Mouse (Mus musculus) mouse trophoblast stem cell (cell line): Measurements from ENCODE around the gene Itgb3.
"Not testable (repeated sequence)": the region's sequence is repeated elsewhere in the genome, so short reads cannot be mapped to it uniquely, and the experiment has no call there.

Experiments
- in situ Hi-C, 2 experiments: fragments of 300-500 bp; cut with MseI, MboI; formaldehyde crosslinking; loops; 2 replicates in 1 of 2; 3 replicates in 1 of 2; pipeline ENCODE4 v1.15.1; 2025

Gene Itgb3

DNA sequence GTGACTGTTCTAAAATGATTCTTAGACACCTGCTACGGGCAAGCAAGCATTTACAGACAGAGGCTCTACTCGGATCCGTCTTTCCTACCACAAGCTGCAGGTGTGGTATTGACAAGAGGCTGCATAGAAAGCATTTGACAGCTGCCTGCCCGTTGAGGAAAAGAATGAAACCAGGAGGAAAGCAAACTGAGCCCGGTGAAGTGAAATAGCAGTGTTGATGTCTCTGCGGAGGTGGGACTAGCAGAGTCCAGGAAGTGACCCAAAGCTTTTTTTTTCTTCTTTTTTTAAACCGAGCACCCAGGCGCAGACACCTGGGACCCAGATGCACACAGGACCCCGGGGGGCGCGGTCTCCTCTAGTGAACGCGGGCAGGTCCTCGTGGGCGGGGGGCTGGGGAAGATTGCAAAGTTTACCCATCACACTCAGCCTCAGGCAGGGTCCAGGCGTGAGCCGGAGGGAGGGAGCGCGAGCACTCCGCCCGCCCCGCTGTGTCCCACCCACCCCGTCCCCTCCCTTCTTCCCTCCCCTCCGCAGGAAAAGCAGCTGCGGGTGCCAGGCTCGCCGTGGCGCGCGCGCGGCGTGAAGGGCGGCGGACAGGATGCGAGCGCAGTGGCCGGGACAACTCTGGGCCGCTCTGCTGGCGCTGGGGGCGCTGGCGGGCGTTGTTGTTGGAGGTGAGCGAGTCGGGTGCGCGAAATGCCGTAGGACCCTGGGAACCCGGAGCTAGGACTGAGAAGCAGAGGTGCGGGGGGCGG is at the start of gene Itgb3:
Gene Itgb3 (plus strand): TSS at position 510 of the 755 bp plus-strand sequence.
- in situ Hi-C loops: no loop called here

DNA sequence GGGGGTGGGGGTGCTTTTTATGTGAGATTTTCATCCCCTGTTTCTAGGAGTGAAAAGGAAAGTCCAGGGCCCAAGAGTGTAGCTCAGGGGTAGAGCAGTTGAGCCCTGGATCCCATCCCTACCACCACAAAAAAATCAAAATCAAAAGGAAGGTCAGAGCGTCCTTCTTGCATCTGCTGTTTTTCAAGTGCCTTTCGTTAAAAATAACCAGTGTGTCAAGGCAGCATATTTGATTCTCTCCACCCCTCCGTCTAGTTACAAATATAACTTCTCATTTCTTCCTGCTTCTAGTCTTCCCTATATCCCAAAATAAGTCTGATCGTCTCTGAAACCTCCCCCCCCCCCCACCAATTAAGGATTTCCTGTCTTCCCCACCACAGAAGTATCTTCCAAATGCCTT is 49.7 kb upstream of the Itgb3 start:
- in situ Hi-C loops: no loop called here

DNA sequence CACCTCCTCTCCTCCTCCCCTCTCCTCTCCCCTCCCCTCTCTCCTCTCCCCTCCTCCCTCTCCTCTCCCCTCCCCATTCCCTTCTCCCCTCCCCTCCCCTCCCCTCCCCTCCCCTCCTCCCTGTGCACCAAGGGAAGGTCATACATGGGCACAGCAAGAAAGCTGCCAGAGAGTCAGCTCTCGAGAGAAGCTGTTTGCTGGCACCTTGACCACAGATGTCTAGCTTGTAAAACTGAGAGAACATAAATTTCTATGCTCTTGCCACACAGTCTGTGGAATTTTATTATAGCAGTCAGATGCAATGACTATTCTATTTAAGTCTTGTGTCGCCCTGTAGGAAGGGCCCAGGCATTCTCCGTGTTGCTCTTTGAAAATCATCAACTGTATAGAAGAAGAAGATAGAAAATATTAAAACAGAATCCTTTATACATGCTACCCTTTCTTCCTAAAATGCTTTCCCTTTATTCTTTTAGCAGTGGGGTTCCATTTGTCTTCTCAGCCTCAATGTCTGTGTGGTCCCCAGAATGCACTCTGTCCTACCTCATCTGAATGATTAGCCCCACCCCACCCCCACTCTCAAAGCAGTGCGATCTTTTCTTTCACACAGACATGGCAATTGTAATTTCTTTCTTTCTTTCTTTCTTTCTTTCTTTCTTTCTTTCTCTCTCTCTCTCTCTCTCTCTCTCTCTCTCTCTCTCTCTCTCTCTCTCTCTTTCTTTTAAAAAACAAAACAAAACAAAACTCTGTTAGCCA is 49.0 kb upstream of the Itgb3 start:
- in situ Hi-C loops: no loop called here

DNA sequence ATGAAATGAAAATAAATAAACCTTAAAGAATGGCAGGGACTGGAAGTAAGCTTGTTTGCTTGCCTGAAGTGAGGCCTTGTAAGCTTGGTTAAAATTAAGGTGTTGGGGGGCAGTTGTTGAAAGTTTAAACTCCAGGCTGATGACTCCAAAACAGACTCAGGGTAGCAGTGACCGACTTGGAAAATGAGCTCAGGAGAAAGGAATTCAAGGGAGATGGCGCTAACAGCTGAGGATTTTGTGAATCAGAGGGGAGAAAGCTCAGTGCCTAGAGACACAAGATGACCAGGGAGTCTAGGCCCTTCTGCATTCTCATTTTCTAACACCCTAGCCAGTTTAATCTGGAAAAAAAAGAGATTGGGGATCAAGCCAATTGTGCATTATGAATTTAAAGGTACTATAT is 46.8 kb upstream of the Itgb3 start:
- in situ Hi-C loops: no loop called here

DNA sequence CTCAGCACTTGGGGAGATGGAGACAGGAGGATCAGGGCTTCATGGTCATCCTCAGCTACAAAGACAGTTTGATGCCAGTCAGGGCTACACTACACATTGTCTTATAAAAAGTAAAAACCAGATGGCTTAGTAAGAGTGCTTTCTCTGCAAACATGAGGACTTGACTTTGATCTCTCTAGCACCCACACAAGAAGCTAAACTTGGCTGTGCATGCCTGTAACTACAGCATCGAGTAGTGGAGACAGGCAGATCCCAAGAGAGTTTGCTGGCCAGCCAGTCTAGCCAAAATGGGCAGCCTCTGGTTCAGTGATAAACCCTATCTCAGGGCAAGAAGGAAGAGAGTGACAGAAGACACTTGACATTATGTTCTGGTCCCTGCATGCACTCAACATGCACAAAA is 44.3 kb upstream of the Itgb3 start:
- in situ Hi-C loops: no loop called here

DNA sequence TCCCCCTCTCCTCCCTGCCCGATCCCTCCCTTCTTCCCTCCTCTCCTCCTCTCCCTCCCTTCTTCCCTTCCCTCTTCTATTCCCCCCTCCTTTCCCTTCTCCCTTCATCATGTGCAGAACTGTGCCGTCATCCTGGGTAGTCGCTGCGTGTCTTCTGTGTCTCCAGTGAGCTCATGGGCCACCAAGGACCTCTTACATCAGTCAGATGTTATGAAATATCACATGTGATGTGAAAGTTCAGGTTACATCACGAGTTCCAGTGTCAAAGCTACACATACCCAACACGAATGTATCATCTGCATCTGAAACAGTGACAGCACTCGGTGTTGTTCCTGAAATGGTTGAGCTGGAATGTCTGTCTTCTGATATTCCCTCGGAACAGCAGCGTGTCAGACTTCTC is 42.6 kb upstream of the Itgb3 start:
- in situ Hi-C loops: no loop called here

DNA sequence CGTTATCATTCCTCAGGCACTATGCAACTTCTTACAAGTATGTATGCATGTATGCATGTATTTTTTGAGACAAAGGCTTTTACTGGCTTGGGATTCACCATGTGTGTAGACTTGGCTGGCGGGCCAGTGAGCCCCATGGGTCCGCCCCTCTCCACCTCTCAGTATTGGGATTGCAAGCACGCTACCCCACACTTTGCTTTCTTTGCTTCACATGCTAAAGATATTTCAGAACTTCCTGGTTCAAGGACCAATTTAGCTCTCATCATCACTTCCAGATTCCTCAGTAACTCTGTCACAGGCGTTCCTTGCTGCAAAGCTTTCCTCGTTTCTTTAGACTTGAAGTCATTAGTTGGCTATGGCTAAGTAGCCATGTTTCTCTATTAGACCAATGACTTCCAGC is 41.7 kb upstream of the Itgb3 start:
- in situ Hi-C loops: no loop called here

DNA sequence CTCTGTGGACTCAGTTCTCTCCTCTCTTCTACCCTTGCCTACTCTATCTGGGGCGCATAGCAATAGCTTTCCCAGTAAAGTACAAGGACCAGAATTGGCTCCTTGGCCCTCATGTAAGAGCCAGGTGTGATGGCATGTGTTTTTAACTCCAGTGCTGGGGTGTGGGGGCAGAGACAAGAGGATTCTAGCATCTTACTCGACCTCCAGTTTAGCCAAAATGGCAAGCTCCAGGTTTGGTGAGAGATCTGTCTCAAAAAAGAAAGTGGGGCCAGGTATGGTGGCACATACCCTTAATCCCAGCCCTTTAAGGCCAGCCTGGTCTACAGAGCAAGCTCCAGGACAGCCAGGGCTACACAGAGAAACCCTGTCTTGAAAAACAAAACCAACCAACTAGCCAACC is 41.0 kb upstream of the Itgb3 start:
- in situ Hi-C loops: no loop called here

DNA sequence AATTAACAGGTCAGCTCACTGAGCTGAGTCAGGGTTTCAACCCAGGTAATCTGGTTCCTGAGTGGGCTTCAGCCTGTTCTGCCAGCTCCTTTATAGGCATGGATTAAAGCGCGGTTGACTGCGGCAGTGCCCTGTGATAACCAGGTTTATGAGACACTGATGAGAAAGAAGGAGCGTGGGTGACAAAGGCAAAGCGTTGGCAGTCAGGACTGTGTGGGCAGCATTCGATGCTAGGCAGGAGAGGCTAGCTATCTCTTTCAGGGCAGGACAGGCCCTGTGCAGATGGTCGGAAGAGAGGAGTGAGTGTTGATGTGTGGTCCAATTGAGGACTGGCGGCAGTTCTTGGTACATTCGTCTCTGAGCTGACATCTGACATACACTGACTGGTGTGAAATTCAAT is 40.1 kb upstream of the Itgb3 start:
- in situ Hi-C loops: no loop called here

DNA sequence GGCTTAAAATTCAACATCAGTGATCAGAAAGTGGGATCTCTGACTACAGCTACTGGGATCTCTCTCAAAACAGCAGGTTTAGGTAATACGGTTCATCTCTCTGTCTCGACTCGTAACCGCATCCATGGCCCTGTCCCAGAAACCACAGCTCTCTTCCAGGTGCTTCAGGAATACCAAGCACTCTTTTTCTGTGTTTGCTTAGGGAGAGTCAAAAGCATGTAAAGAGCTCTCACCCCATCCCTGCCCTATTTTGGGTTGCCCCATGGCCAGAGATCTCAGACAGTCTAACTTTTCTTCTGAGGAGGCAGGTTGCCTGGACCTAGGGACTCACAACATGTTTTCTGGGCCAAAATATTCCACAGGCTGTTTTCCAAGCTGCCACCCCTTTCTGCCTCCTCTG is 39.5 kb upstream of the Itgb3 start:
- in situ Hi-C loops: no loop called here

DNA sequence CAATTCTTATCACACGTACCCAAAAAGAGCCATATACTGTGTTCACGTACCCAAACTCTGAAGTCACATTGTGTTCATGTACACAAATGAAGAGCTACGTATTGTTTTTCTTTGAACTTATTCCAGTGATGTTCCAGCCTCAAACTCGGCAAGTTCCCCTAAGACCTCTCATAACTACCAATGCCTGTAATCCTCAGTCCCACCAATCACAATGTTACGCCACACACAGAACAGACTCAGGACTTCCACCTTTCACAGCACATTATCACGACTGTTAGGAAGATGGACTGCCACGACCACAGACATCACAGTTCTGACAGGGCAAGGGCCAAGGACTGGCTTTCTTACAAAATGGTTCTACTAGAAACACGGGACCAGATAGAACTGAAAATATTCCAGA is 37.3 kb upstream of the Itgb3 start:
- in situ Hi-C loops: not testable (repeated sequence)

DNA sequence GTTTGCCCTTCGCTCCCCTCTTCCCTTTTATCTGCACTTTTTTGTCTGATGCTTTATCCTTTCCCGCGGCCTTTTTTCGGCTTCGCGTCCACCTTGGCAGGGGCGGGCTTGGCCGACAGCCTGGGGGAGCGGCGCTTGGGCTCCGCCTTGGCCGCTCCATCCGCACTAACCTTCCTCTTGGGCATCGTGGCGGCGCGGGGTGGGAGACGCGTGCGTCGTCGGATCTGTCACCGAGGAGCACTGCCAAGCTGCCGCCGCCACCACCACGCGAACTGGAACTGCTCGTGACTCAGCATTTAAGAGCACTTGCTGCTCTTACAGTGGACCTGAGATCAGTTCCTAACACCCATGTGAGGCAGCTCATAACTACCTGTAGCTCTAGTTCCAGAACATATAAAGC is 36.4 kb upstream of the Itgb3 start:
- in situ Hi-C loops: not testable (repeated sequence)

DNA sequence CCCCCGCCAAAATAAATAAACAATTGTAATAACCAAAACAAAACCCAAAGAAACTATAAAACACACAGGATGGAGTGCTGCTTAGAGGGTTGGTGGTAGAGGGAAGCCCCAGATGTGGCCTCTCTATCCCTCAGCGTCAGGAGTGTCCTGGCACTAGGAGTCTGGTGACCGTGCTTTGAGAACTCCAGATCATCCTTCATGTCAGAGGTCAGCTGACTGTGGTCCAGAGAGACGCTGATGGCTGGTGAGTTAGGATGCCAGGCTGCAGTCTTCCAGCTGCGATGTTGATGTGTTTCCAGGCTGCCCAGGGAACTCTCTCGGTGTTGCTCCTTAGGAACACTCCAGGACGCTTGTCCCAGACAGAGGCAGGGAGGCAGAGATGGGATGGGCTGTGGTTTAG is 35.7 kb upstream of the Itgb3 start:
- in situ Hi-C loops: no loop called here

DNA sequence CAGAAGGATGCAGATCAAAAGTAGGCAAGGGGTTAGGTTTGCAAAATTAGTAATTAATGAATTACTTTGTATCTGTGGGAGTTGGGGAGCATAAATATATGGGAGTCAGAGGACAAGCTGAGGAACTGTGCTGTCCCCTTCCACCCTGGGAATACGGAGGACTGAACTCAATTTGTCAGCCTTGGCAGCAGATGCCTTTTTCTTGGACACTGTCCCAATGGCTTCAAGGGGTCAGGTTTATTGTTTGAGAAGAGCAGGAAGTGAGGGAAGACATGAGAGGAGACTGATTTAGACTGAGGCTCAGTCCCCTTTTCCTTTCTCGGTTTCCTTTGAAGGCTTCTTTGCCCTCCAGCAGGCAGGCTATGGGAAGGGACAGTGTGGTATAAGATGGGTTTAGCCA is 35.2 kb upstream of the Itgb3 start:
- in situ Hi-C loops: no loop called here

DNA sequence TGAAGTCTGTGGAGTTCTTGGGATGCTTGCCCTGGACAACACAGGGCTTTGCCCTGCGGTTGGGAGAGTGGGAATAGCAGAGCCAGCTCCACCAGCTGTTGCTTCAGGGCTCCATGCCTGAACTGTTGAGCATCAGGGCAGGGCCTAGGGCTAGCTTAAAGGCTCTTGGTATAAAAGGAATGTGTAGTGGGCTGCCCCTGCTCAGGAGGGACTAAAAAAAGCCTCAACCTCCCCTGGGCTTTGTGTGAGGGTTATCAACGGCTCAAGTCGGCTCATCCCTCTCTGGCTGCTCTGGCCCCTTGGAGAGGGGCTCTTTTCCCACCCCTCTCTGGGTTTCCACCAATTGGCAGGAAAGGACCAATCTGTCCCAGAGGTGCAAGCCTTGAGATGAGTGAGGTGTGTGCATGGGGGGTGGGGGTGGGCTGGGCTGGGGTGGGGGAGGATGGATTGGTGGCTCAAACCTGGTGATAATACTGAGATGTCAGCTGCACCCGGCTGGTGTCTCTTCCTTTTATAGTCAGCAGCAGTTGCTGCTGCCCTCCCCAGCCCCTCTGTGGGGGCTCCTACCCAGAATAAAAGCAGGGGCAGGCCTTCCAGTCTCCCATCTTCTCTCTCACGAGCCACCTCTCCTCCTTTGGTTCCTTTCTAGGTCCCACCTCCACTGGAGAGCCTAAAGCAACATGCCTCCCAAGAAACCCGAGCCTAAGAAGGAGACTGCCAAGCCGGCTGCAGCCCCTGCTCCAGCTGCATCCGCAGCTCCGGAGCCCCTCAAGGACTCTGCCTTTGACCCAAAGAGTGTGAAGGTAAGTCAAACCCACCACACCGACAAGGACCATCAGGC is 30.8 kb upstream of the Itgb3 start:
- in situ Hi-C loops: no loop called here

DNA sequence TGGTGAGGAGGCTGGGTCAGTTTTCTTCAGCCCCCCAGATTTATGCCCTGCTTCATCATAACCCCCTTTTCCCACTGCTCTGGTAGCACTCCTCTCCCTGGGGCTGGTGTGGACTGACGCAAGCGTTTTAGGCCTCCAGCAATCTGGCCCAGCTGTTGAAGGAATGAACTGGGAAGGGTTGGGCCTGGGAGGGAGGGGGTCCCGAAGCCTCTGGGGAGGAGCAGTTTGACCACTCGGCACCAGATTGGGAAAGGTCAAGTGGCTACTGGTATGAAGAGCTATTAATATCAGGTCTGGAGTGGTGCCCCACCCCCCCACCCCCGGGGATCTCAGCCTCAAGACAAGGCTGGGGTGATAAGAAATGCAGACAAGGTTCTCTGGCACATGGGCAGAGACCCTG is 29.7 kb upstream of the Itgb3 start:
- in situ Hi-C loops: no loop called here

DNA sequence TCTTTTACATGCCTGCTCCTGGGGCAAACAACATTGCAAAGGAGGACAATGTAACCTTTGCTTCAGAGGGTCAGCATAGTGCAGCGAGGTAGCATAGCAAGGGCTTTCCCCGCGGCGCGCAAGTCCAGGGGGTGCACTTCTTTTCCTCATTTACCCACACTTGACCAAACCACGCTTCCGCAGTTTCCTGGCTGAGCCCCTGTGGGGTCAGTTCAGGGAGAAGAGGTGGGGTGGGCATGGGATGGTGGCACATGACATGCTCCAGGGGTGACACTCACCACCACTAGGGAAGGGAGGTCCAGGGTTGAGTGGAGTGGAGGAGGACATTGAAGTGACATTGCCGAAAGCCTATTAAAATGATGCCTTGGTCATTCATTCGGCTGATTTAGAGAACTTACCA is 28.7 kb upstream of the Itgb3 start:
- in situ Hi-C loops: no loop called here

DNA sequence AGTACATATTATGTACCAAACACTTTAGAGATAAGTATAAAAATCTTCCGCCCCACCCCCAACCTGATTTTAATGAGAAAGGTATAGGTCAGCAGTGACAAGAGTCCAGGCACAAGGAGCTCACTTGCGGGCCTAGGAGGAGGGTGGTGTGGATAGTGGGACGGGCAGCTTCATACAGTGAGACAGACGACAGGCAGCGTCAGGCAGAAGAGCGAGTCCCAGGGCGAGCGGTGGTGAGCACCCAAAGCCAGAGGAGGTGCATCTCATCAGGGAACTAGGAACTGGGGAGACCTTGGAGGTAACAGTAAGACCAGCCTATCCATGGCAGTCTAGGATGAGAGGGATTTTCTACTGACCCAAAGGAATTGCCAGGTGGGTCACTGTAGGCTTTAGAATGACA is 28.2 kb upstream of the Itgb3 start:
- in situ Hi-C loops: no loop called here

DNA sequence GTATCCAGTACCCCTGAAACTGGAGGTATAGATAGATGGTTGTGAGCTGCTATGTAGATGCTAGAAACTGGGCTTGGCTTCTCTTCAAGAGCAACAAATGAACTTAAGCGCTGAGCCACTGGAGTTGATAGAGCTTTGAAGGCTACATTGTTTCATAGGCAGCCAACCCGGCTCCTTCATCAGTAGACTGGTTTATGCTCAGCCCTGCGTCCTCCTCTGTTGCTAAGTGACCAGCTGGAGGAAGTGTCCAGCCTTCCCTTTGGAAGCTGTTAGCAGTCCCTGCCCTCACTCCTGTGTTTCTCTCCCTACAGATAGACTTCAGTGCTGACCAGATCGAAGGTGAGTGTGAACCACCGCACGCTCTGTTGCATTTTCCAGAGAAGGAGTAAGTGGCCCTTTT is 27.7 kb upstream of the Itgb3 start:
- in situ Hi-C loops: no loop called here

DNA sequence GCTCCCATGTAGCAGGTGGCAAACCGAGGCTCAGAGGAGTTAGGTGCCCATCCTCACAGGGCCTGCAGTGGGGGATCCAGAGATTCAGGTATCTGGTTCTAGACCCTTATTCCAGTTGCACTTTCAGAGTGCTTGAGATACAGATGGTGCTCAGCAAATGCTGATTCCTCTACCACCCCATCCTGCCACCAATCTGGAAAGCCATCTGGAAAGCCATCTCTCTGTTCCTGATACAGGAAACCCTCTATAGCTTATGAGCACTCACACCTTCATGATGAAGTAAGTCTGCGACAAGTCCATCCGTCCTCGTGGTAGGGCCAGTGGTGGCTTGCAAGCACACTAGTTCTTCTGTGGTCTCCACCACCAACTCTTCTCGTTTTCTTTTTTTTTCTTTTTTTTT is 27.2 kb upstream of the Itgb3 start:
- in situ Hi-C loops: no loop called here

DNA sequence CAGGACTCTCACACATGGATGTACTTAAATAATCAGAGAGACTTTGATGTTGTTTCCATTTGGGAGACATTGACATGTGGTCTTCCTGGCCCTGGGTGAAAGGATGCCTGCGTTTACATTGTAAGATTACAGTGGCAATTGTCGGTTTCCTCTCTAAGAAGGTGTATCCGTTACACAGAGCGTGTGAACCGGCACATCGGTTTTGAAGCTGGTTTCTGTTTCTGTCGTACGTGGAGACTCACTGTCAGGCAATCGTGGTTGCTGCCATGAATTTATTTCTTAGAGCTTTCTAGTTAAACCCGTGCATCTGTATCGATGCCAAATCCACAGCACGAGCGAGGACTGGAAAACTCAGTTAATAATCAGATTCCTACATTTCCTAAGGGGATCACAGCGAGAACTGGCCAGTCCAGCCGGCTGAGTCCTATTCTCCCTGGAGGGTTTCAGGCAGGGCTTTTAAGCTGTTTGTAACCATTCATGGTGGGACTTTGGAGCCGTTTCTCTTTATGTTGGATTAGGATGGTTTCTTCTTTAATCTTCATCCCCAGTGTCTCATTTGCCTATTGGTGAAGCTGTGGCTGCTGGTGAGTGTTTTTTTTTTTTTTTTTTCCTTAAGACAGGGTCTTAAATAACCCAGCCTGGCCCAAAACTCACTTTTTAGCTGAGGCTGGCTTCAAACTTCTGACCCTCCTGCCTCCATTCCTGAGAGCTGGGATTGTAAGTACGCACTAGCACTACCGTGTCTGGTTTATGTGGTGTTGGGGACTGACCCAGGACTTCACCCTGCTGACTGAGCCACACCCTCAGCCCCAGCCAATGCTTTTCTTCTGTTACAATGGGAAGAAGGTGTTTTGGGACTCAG is 26.1 kb upstream of the Itgb3 start:
- in situ Hi-C loops: no loop called here

DNA sequence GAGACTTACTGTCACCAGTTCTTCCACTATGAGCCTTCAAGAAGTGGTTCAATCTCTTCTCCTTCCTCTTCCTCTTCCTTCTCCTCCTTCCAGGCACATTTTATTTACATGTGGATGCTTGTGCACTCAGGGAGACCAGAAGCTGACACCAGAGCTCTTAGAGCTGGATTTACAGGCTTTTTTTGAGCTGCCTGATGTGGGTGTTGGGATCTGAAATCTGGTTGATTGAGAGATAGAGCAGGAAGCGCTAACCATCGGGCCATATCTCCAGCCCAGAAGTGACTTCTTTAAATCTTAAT is 25.5 kb upstream of the Itgb3 start:
- in situ Hi-C loops: no loop called here
